Mouse (Mus musculus) lung, adult 2 months (tissue): ENCODE measurements around the gene Dstn.

Experiments
- CTCF ChIP-seq: fragments of 200-500 bp; IDR thresholded peaks from 2 replicates; pipeline ENCODE4 v1.5.1; 2011; ENCODE audit warnings: mild to moderate bottlenecking, low read length, control low read depth; ENCODE audit not compliant: insufficient read depth
- POLR2A ChIP-seq: fragments of 200-500 bp; IDR thresholded peaks from 2 replicates; pipeline ENCODE4 v1.6.1; 2011; ENCODE audit warnings: low read depth, mild to moderate bottlenecking, control low read depth, low read length, borderline replicate concordance; ENCODE audit errors: extremely low read depth

DNA sequence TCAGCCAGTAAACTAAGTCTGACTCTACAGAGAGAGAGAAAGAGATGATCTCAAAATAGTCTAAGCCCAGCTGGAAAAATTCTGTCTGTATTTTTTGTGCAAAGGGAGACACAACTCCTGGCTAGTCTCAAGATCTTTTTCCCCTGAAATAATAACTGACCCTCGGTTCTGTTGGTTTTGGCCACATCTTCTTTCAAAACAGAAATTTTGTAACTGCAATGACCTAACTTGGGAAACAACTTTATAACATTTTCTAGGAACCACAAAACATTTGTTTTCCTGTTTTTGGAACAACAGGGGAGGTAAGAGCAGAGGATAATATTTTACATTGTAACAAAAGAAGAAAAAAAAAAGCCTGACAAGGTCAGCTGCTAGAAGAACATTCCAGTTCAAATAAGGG is 39.1 kb upstream of the Dstn start:
- TF ChIP-seq CTCF (no peak), POLR2A (no peak)
